Mouse (Mus musculus) heart, embryonic 16.5 days (tissue): Measurements from ENCODE around the gene Stk17b. TPM values are rescaled to one million over a fixed set of nuclear protein-coding genes. Genes with fewer than 3 reads are reported as not detected.

ENCODE experiments used
- ATAC-seq: fragments of 200-750 bp; cut with Nextera tagmentation; replicated peaks from 2 replicates; pipeline ENCODE4 v1.8.0; 2017; ENCODE audit warnings: moderate number of reproducible peaks; ENCODE audit not compliant: insufficient read depth, low FRiP score; ENCODE audit errors: extremely low read depth
- H3K27ac ChIP-seq: fragments of 300-500 bp; sonication (generic); 2 replicates; pipeline ENCODE4 v1.5.1; 2014; ENCODE audit warnings: mild to moderate bottlenecking, low read length, control low read depth, moderate library complexity
- H3K27me3 ChIP-seq: fragments of 300-500 bp; sonication (generic); 2 replicates; pipeline ENCODE4 v1.6.1; 2014; ENCODE audit warnings: low read length, mixed read lengths; ENCODE audit not compliant: control insufficient read depth, insufficient read depth
- H3K36me3 ChIP-seq: fragments of 300-500 bp; sonication (generic); 2 replicates; pipeline ENCODE4 v1.6.1; 2014; ENCODE audit not compliant: control insufficient read depth, insufficient read depth
- H3K4me1 ChIP-seq: fragments of 300-500 bp; sonication (generic); 2 replicates; pipeline ENCODE4 v1.6.1; 2014; ENCODE audit warnings: low read length, mixed read lengths; ENCODE audit not compliant: control insufficient read depth, insufficient read depth
- H3K4me2 ChIP-seq: fragments of 300-500 bp; sonication (generic); 2 replicates; pipeline ENCODE4 v1.6.1; 2014; ENCODE audit warnings: low read depth, mild to moderate bottlenecking, control low read depth, low read length
- H3K4me3 ChIP-seq: fragments of 300-500 bp; sonication (generic); 2 replicates; pipeline ENCODE4 v1.5.1; 2014; ENCODE audit warnings: mild to moderate bottlenecking, control low read depth, low read length
- H3K9ac ChIP-seq: fragments of 300-500 bp; sonication (generic); 2 replicates; pipeline ENCODE4 v1.6.1; 2014; ENCODE audit warnings: low read length, control low read depth
- H3K9me3 ChIP-seq: fragments of 300-500 bp; sonication (generic); replicated peaks from 2 replicates; pipeline ENCODE4 v1.6.1; 2016; ENCODE audit warnings: low read length; ENCODE audit not compliant: control insufficient read depth
- WGBS: fragments of 180-500 bp; shearing (Covaris S2); extraction: QIAGEN DNeasy Blood & Tissue Kit; methylation state at CpG from one replicate; pipeline ENCODE4 v1.1.7; 2014; 5-methylcytosine and 5-hydroxymethylcytosine counted together
- polyA plus RNA-seq: library from polyadenylated mRNA; unstranded; fragments of >200 nt; fragmentation: Nextera tagmentation; extraction: Ambion mirVana; gene quantifications from 2 replicates; pipeline ENCODE4 v1.2.1, GENCODE M21; 2015

Stk17b gene
- polyA plus RNA-seq, 1 experiment from 2014 or later: 20.2 TPM

DNA sequence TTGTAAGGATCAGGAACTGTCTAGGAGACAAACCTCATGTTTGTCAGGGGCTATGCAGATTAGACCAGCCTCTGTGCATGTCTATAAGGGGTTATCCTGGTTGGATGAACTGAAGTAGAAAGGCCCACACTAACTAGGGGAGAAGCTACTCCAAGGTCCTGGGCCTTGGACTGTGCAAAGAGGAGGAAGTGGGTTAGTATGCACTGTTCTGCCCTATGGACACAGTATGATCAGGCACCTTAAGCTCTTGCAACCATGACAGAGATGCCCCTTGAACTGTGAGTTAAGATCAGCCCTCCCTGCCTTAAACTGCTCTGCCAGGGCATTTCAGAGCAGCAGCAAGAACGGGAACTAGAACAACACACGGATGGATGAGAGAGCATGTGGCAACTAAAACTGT lies 31.3 kb upstream of the Stk17b start:
- H3K9me3 ChIP-seq: no peaks in the 10 kb centered on the region
- 74% methylated on average over 2 of the region's 2 CpGs for WGBS
- ATAC-seq: no peak

DNA sequence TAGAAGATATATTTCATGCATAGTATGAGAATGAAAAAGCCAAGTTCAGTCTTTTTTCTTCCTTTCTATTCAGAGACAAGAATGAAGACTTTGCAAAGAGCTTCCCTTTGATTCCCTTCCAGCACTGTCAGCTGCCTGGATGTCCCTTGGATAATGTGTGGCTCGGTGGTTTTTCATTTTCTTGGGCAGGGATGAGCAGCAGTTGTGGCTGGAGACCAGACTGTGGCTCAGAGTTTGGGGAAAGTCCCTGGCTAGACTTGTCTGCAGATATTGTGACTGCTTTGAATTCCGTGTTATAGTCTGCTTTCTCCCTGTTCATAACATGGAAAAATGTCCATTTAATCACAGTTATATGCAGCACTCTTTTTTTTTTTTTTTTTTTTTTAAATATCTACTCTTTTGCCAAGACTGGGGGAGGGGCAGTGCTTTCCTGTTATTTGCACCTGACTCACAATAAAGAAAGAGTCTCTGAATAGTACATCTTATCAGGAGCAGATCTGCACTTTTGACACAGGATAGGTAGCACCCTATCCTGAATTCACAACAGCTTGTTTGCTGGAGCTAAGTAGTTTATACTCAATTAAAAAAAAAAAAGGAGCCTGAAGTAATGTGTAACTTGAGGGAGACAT lies 29.2 kb upstream of the Stk17b start:
- ATAC-seq: no peak
- WGBS: 64% methylated on average over 2 of the region's 2 CpGs
- H3K36me3 ChIP-seq: peaks cover 5% of the 10 kb centered on the region; the same call in 1 of the 2 replicates
- no peaks in the 10 kb centered on the region for H3K4me1 ChIP-seq
- H3K9me3 ChIP-seq: no peaks in the 10 kb centered on the region
- H3K4me3 ChIP-seq: no peak overlapping the region
- no peak overlapping the region for H3K9ac ChIP-seq
- no peak overlapping the region for H3K27ac ChIP-seq
- H3K27me3 ChIP-seq: no peaks in the 10 kb centered on the region
- no peak overlapping the region for H3K4me2 ChIP-seq

More for the DNA sequence above, 31.3 kb upstream of the Stk17b start:
- Histone ChIP-seq H3K9ac (no peak overlapping the region), H3K27me3 (no peaks in the 10 kb centered on the region), H3K4me1 (no peaks in the 10 kb centered on the region), H3K4me2 (no peak overlapping the region), H3K27ac (no peak overlapping the region), H3K36me3 (peaks cover 5% of the 10 kb centered on the region; the same call in 1 of the 2 replicates), H3K4me3 (no peak overlapping the region)

DNA sequence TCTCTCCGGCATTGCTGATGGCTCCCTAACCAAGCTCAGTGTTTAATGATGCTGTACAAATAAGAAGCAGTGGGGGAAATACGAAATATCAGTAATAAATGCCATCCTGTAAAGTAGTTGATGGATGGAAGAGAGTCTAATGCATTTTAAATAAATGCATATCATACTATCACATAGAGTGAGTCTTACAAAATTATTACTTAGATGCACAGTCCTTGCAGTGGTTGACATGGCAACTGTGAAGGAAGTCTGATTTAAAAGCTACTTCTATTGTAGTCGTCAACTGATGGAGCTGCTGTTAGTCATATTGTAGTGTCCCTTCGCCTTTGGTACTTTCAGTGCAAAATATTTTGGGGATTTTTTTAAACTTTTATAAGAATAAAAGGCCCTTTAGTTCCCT lies 26.9 kb upstream of the Stk17b start:
- no peaks in the 10 kb centered on the region for H3K4me1 ChIP-seq
- H3K4me2 ChIP-seq: no peak overlapping the region
- no peak overlapping the region for H3K9ac ChIP-seq
- no peak overlapping the region for H3K4me3 ChIP-seq
- H3K27ac ChIP-seq: no peak overlapping the region
- no peaks in the 10 kb centered on the region for H3K9me3 ChIP-seq
- peaks cover 5% of the 10 kb centered on the region; the same call in 1 of the 2 replicates for H3K36me3 ChIP-seq
- H3K27me3 ChIP-seq: no peaks in the 10 kb centered on the region
- ATAC-seq: no peak
- 87% methylated on average over 4 of the region's 4 CpGs for WGBS

DNA sequence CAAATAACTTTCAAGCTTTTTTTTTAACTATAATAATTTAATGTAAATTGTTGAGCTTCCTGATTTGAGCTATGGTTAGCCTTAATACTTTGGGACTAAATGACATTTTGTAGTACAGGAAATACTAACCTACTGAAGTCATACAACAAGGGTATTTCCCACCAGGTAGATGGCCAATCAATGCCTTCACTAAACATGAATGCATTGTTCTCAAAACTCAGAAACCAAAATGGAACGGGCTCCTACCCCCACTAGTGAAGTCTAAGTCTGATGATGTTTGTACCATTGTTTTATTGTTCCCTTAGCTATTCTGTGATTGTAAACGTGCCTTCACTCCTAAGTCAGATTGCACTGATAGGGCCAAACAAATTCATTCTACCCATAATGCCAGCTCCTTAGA lies 23.2 kb upstream of the Stk17b start:
- Histone ChIP-seq H3K27me3 (no peaks in the 10 kb centered on the region), H3K36me3 (peaks cover 5% of the 10 kb centered on the region; the same call in 1 of the 2 replicates), H3K9me3 (no peaks in the 10 kb centered on the region), H3K9ac (no peak overlapping the region), H3K4me2 (no peak overlapping the region), H3K27ac (no peak overlapping the region), H3K4me3 (no peak overlapping the region), H3K4me1 (no peaks in the 10 kb centered on the region)
- ATAC-seq: no peak
- 80% methylated on average over 2 of the region's 2 CpGs for WGBS

DNA sequence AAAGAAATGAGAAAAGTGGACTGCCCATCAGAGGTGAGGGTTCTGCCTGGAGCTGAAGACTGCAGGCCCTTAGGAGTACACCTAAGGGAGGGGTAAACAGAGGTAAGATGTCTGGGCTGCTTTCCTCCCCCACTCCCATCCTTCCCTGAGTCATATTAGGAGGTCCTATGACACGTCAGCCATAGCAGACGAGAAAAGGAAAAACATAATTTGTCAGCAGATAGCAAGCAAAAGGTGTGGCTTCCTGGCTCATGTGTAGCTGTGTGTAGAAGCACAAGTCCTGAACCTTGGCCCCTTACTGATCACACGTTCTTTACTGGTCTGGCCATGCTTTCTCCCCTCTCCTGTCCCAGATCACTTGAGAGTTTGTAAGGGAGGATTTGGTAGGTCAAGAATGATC lies 12.8 kb upstream of the Stk17b start:
- Histone ChIP-seq H3K27ac (no peak overlapping the region), H3K36me3 (no peaks in the 10 kb centered on the region), H3K27me3 (no peaks in the 10 kb centered on the region), H3K9ac (no peak overlapping the region), H3K9me3 (no peaks in the 10 kb centered on the region), H3K4me3 (no peak overlapping the region), H3K4me1 (no peaks in the 10 kb centered on the region), H3K4me2 (no peak overlapping the region)
- ATAC-seq: no peak
- WGBS: 51% methylated on average over 3 of the region's 3 CpGs

DNA sequence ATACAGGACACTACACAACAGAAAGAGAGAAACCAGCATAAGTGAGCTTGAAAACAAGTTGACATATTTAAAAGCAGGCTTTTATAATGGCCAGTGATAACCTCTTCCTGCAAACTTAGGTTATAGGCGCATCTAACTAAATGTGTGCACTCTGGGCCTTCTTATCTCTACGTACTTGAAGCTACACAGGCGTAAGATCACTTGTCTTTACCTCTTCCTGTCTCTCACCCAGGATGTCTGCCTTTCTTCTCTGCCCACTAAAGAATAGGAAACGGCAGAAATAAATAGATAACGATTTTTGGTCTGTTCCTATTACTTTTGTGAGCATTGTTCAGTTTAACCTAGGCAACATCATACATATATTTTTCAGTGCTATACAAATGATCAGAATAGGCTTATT lies 12.1 kb upstream of the Stk17b start:
- Histone ChIP-seq H3K9me3 (no peaks in the 10 kb centered on the region), H3K9ac (no peak overlapping the region), H3K36me3 (no peaks in the 10 kb centered on the region), H3K4me3 (no peak overlapping the region), H3K4me2 (no peak overlapping the region), H3K27ac (no peak overlapping the region), H3K27me3 (no peaks in the 10 kb centered on the region), H3K4me1 (no peaks in the 10 kb centered on the region)
- WGBS: 34% methylated on average over 5 of the region's 5 CpGs
- ATAC-seq: no peak

DNA sequence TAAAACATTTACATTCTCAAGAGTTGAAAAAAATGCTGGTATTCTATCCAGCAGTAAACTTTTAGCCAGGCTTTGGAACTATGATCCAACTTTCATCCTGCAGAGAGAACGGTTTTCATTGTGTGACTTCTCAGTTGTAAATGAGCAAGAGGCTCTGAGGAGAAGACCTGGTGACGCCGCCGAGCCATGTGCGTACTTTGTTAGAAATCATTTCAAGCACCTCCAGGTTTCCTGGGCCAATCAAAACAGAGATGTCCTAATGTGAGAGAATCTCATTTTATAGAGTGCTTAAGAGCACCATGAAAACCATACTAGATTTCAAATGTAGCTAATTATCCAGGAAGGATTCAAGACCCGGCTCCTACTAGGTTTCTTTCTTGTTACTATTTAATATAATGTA lies 11.2 kb upstream of the Stk17b start:
- no peak overlapping the region for H3K9ac ChIP-seq
- no peak overlapping the region for H3K4me2 ChIP-seq
- H3K27me3 ChIP-seq: no peaks in the 10 kb centered on the region
- H3K4me3 ChIP-seq: no peak overlapping the region
- no peaks in the 10 kb centered on the region for H3K9me3 ChIP-seq
- ATAC-seq: no peak
- 85% methylated on average over 6 of the region's 6 CpGs for WGBS
- no peak overlapping the region for H3K27ac ChIP-seq
- no peaks in the 10 kb centered on the region for H3K4me1 ChIP-seq
- no peaks in the 10 kb centered on the region for H3K36me3 ChIP-seq

DNA sequence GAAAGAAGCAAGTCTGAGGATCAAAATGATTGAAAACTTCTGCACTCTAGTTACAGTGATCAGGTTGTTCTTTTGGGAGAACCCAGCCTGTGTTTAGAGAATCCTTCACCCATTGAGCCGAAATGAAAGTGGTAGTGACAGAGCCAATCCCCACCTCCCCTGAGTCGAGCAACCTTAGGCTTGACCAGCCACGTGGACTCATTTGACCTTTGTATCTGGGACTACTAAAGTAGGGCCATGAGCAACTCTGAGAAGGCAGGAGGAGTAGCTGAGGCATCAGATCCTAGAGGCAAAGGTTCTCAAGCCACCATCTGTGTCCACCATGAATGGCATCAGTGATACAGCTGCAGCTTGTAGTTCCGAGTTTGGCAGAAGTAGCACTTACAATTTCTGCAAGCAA lies 10.6 kb upstream of the Stk17b start:
- H3K36me3 ChIP-seq: no peaks in the 10 kb centered on the region
- no peak overlapping the region for H3K4me2 ChIP-seq
- H3K27ac ChIP-seq: no peak overlapping the region
- no peak overlapping the region for H3K4me3 ChIP-seq
- H3K4me1 ChIP-seq: no peaks in the 10 kb centered on the region
- H3K9ac ChIP-seq: no peak overlapping the region
- H3K9me3 ChIP-seq: no peaks in the 10 kb centered on the region
- no peak for ATAC-seq
- H3K27me3 ChIP-seq: no peaks in the 10 kb centered on the region
- WGBS: 67% methylated on average over 4 of the region's 4 CpGs

DNA sequence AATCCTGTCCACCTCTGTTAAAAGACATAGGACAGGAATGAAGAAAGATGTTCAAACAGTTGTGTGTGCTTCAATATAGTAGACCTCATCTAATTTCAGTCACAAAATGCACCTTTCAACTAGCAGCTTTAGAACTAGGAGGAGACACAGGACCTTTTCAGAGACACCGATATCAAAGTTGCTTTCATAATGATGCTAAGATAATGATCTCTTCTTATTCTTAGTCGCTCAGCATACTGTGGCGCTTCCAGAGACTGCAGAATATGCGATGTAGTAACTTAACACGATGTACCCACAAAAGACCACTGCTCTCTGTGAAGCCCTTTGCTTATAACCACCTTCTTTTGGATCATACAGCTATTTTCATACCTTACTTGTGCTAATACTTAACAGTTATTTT lies 10.1 kb upstream of the Stk17b start:
- H3K4me3 ChIP-seq: no peak overlapping the region
- no peaks in the 10 kb centered on the region for H3K27me3 ChIP-seq
- H3K9ac ChIP-seq: no peak overlapping the region
- H3K9me3 ChIP-seq: no peaks in the 10 kb centered on the region
- no peak overlapping the region for H3K4me2 ChIP-seq
- H3K4me1 ChIP-seq: no peaks in the 10 kb centered on the region
- H3K27ac ChIP-seq: no peak overlapping the region
- H3K36me3 ChIP-seq: no peaks in the 10 kb centered on the region
- ATAC-seq: no peak
- WGBS: 83% methylated on average over 5 of the region's 5 CpGs
